Mouse (Mus musculus): Measurements from ENCODE around the gene Runx1.

- no peak for TF ChIP-seq POLR2A (IDR thresholded peaks at IDR 0.05; ENCODE audit: insufficient read depth, low read depth, low read length)
- no peak for TF ChIP-seq CTCF (IDR thresholded peaks at IDR 0.05; ENCODE audit: insufficient read depth, low read depth, low read length)
These were observed 34.7 kb upstream of the Runx1 start for GRCm38 (mm10) chr16:92860649-92861048.

All from olfactory bulb, adult 2 months (tissue).